Mouse (Mus musculus) hindbrain, embryonic 14.5 days (tissue): ENCODE measurements at regions not wholly inside any gene's neighbourhood (a gene's known extent, or its start where the extent isn't known, plus 50 kb on each side); places are given as distances from the start of the nearest gene placed in this dataset.

ENCODE experiments used
- ATAC-seq: fragments of 200-750 bp; cut with Nextera tagmentation; 2 replicates; pipeline ENCODE4 v1.8.0; 2017; ENCODE audit warnings: moderate number of reproducible peaks, mild to moderate bottlenecking, moderate TSS enrichment, moderate library complexity; ENCODE audit not compliant: low FRiP score
- DNase-seq: peaks from one replicate; pipeline ENCODE4 v3.0.0-alpha.2; 2015; ENCODE audit warnings: low spot score
- H3K27ac ChIP-seq: fragments of 300-500 bp; sonication (generic); 2 replicates; pipeline ENCODE4 v1.5.1; 2014; ENCODE audit warnings: mild to moderate bottlenecking, moderate library complexity
- H3K27me3 ChIP-seq: fragments of 300-500 bp; sonication (generic); 2 replicates; pipeline ENCODE4 v1.6.1; 2014; ENCODE audit warnings: mild to moderate bottlenecking, low read length, mixed read lengths; ENCODE audit not compliant: control insufficient read depth, insufficient read depth
- H3K36me3 ChIP-seq: fragments of 300-500 bp; sonication (generic); replicated peaks from 2 replicates; pipeline ENCODE4 v1.6.1; 2014; ENCODE audit not compliant: control insufficient read depth, insufficient read depth
- H3K4me1 ChIP-seq: fragments of 300-500 bp; sonication (generic); replicated peaks from 2 replicates; pipeline ENCODE4 v1.6.1; 2014; ENCODE audit warnings: antibody characterized with exemption, low read length, mixed read lengths; ENCODE audit not compliant: control insufficient read depth, insufficient read depth
- H3K4me2 ChIP-seq: fragments of 300-500 bp; sonication (generic); replicated peaks from 2 replicates; pipeline ENCODE4 v1.6.1; 2014; ENCODE audit warnings: mild to moderate bottlenecking, moderate library complexity
- H3K4me3 ChIP-seq: fragments of 300-500 bp; sonication (generic); replicated peaks from 2 replicates; pipeline ENCODE4 v1.5.1; 2014; ENCODE audit warnings: mild to moderate bottlenecking, low read length
- H3K9ac ChIP-seq: fragments of 300-500 bp; sonication (generic); 2 replicates; pipeline ENCODE4 v1.6.1; 2014
- H3K9me3 ChIP-seq: fragments of 300-500 bp; sonication (generic); 2 replicates; pipeline ENCODE4 v1.6.1; 2016; ENCODE audit warnings: low read length; ENCODE audit not compliant: control insufficient read depth
- WGBS: fragments of 180-500 bp; shearing (Covaris S2); extraction: QIAGEN DNeasy Blood & Tissue Kit; methylation state at CpG from one replicate; pipeline ENCODE4 v1.1.7; 2014; 5-methylcytosine and 5-hydroxymethylcytosine counted together

GRCm38 (mm10) chr9:94191083-94191482 lies 346.8 kb downstream of the 1190002N15Rik start:
- Histone ChIP-seq H3K9me3 (no peaks in the 10 kb centered on the region), H3K4me3 (no peak overlapping the region), H3K9ac (no peak overlapping the region), H3K27me3 (no peaks in the 10 kb centered on the region), H3K27ac (no peak overlapping the region), H3K36me3 (no peaks in the 10 kb centered on the region), H3K4me1 (no peaks in the 10 kb centered on the region), H3K4me2 (no peak overlapping the region)
- 32% methylated on average over 3 of the region's 3 CpGs for WGBS
- no peak for DNase-seq
- ATAC-seq, result no peak

- Histone ChIP-seq H3K27me3 (no peaks in the 10 kb centered on the region), H3K4me3 (no peak overlapping the region), H3K9ac (no peak overlapping the region), H3K27ac (no peak overlapping the region), H3K36me3 (no peaks in the 10 kb centered on the region), H3K4me2 (no peak overlapping the region), H3K9me3 (no peaks in the 10 kb centered on the region), H3K4me1 (no peaks in the 10 kb centered on the region)
- ATAC-seq (no peak), DNase-seq (no peak)
- 44% methylated on average over 2 of the region's 2 CpGs for WGBS
These were observed 347.7 kb downstream of the 1190002N15Rik start for GRCm38 (mm10) chr9:94189872-94190800.

GRCm38 (mm10) chr9:94188124-94188523 lies 349.8 kb downstream of the 1190002N15Rik start:
- no peak overlapping the region for H3K4me3 ChIP-seq
- no peaks in the 10 kb centered on the region for H3K9me3 ChIP-seq
- no peaks in the 10 kb centered on the region for H3K4me1 ChIP-seq
- no peak overlapping the region for H3K4me2 ChIP-seq
- H3K36me3 ChIP-seq, result no peaks in the 10 kb centered on the region
- no peak for DNase-seq
- H3K27me3 ChIP-seq, result no peaks in the 10 kb centered on the region
- no peak overlapping the region for H3K9ac ChIP-seq
- H3K27ac ChIP-seq, result no peak overlapping the region
- ATAC-seq, result no peak

- H3K27me3 ChIP-seq, result no peaks in the 10 kb centered on the region
- no peak for ATAC-seq
- no peaks in the 10 kb centered on the region for H3K4me1 ChIP-seq
- H3K36me3 ChIP-seq, result no peaks in the 10 kb centered on the region
- 41% methylated on average over 2 of the region's 2 CpGs for WGBS
- no peak overlapping the region for H3K4me2 ChIP-seq
- H3K4me3 ChIP-seq, result no peak overlapping the region
- no peaks in the 10 kb centered on the region for H3K9me3 ChIP-seq
- H3K27ac ChIP-seq, result 0 out of 2 replicates have a peak overlapping the region, but pooled peaks have one; percentile 54
- H3K9ac ChIP-seq, result no peak overlapping the region
- DNase-seq, result no peak
These were observed 367.8 kb downstream of the 1190002N15Rik start for GRCm38 (mm10) chr9:94169905-94170612.

- no peak overlapping the region for H3K4me2 ChIP-seq
- no peak for ATAC-seq
- no peaks in the 10 kb centered on the region for H3K4me1 ChIP-seq
- no peaks in the 10 kb centered on the region for H3K27me3 ChIP-seq
- no peaks in the 10 kb centered on the region for H3K9me3 ChIP-seq
- 94% methylated on average over 1 of the region's 1 CpGs for WGBS
- no peak for DNase-seq
- no peak overlapping the region for H3K27ac ChIP-seq
- H3K4me3 ChIP-seq, result no peak overlapping the region
- no peaks in the 10 kb centered on the region for H3K36me3 ChIP-seq
- no peak overlapping the region for H3K9ac ChIP-seq
These were observed 374.2 kb downstream of the 1190002N15Rik start for GRCm38 (mm10) chr9:94163671-94164070.

- H3K4me1 ChIP-seq, result no peaks in the 10 kb centered on the region
- H3K4me2 ChIP-seq, result no peak overlapping the region
- no peak overlapping the region for H3K27ac ChIP-seq
- ATAC-seq (no peak), DNase-seq (no peak)
- H3K27me3 ChIP-seq, result no peaks in the 10 kb centered on the region
- no peaks in the 10 kb centered on the region for H3K9me3 ChIP-seq
- no peak overlapping the region for H3K4me3 ChIP-seq
- 84% methylated on average over 2 of the region's 2 CpGs for WGBS
- no peaks in the 10 kb centered on the region for H3K36me3 ChIP-seq
- H3K9ac ChIP-seq, result no peak overlapping the region
These were observed 382.3 kb downstream of the 1190002N15Rik start for GRCm38 (mm10) chr9:94155581-94155980.

- 85% methylated on average over 1 of the region's 1 CpGs for WGBS
These were observed 389.4 kb downstream of the 1190002N15Rik start for GRCm38 (mm10) chr9:94148474-94148873.

GRCm38 (mm10) chr9:94146787-94147186 lies 391.1 kb downstream of the 1190002N15Rik start:
- no peak overlapping the region for H3K4me2 ChIP-seq
- no peaks in the 10 kb centered on the region for H3K9me3 ChIP-seq
- 84% methylated on average over 3 of the region's 3 CpGs for WGBS
- DNase-seq, result no peak
- H3K36me3 ChIP-seq, result no peaks in the 10 kb centered on the region
- no peaks in the 10 kb centered on the region for H3K4me1 ChIP-seq
- H3K27ac ChIP-seq, result no peak overlapping the region
- ATAC-seq, result no peak
- no peak overlapping the region for H3K9ac ChIP-seq
- no peak overlapping the region for H3K4me3 ChIP-seq
- H3K27me3 ChIP-seq, result no peaks in the 10 kb centered on the region

More at GRCm38 (mm10) chr9:94148474-94148873, 389.4 kb downstream of the 1190002N15Rik start:
- DNase-seq, result no peak
- Histone ChIP-seq H3K9me3 (no peaks in the 10 kb centered on the region), H3K27me3 (no peaks in the 10 kb centered on the region), H3K27ac (no peak overlapping the region), H3K4me2 (no peak overlapping the region), H3K9ac (no peak overlapping the region), H3K4me3 (no peak overlapping the region), H3K4me1 (no peaks in the 10 kb centered on the region), H3K36me3 (no peaks in the 10 kb centered on the region)
- no peak for ATAC-seq

- 78% methylated on average over 1 of the region's 1 CpGs for WGBS
- H3K9me3 ChIP-seq, result no peaks in the 10 kb centered on the region
- H3K36me3 ChIP-seq, result no peaks in the 10 kb centered on the region
- no peak overlapping the region for H3K9ac ChIP-seq
- H3K4me2 ChIP-seq, result no peak overlapping the region
- DNase-seq (no peak), ATAC-seq (no peak)
- no peak overlapping the region for H3K27ac ChIP-seq
- H3K27me3 ChIP-seq, result no peaks in the 10 kb centered on the region
- no peaks in the 10 kb centered on the region for H3K4me1 ChIP-seq
- no peak overlapping the region for H3K4me3 ChIP-seq
These were observed 401.4 kb downstream of the 1190002N15Rik start for GRCm38 (mm10) chr9:94136444-94136843.
